Mouse (Mus musculus): Measurements from ENCODE around the gene Sspo. TPM values are rescaled to one million over a fixed set of nuclear protein-coding genes. Genes with fewer than 3 reads are reported as not detected.

Gene Sspo
- total RNA-seq, 2 experiments from 2014 or later = 0.50 to 0.69 TPM

DNA sequence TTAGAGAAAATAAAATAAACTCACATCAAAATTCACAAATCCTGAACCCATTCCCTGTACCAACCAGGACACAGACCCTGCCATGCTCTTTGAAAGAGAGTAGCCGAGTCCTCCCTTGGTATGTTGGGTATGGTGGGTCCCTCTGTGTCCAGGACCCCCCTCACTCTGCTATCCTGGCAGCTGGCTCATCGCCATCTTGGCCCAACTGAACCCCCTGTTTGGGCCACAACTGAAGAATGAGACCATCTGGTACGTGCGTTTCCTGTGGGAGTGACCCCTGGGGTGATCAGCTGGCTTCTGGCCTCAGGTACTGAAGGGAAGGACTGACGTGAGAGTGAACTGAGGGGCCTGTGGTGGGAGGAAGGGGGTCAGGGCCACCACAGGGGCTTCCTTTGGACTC lies 91.8 kb downstream of the Sspo start:
- Histone ChIP-seq H3K27ac (peak overlapping the region; percentile 95), H3K4me3 (no peak overlapping the region)
- intact Hi-C loops (cut with DNase I) = loop anchor here (2.0 to 5.0 kb wide), 2 partner anchors 103 to 232 kb away; partner anchors contain the start of gene Gimap3
- TF ChIP-seq CTCF (IDR thresholded peaks at IDR 0.05) = no peak
- DNase-seq = no peak

DNA sequence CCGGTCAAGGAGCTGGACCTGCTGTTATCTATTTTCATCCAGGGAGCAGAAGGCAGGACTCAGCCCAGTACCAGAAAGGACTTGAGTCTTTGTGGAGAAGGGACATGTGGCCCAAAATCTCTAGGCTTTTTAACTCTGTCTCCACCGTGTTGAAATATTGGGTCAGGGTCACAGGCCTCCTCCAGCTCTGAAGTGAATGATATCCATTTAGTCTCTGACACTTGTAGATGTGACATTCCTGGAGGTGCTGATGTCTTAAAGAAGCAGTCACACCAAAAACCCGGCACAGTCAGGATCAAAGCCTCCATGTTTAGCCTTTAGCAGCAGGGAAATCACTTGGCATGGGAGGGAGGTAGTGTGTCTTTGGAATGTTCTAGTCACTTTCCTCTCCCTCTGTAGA lies 92.7 kb downstream of the Sspo start:
- intact Hi-C loops (cut with DNase I) = loop anchor here (2.0 to 5.0 kb wide), 2 partner anchors 102 to 232 kb away; partner anchors contain the start of gene Gimap3

DNA sequence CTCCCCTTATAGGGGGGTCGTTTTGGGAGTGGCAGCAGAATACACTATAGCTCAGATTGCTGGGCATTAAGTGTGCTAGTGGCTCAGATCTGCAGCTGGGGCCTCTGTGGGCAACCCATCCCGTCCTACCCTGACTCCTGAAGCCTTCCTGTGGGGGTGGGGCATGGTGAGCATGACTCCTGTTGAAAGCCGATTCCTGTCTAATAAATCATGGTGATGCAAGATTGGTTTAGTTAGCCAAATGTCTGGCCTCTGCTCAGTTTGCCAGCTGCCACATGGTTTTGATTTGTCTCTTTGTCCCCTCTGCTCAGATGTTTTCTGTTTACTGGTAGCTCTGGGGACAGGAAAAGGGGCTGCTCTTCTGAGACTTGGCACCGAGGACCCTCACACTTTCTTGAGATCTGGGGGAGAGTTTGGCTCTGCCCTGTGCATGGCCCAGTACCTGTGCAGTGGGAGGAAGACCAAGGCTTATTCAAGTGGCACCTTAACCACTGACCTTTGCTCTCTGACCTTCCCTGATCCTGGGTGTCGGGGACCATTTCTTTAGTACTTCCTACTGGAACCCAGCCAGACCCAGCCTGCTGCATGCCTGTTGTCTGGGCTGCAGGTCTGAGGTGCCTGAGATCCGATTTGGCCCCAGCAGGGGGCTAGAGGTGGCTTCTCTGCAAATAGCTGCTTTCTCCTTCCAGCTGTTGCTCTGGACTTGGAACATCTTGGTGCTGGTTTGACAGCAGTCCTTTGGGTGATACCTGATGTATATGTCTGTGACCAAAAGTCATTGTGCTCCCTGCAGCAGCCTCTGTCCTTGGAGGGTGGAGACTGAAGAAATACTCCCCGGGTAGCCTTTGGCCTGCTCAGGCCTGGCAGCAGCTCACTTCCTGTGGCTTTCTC lies 93.8 kb downstream of the Sspo start:
- intact Hi-C loops (cut with DNase I) = loop anchor here (2.0 to 5.0 kb wide), 2 partner anchors 101 to 230 kb away; partner anchors contain the start of gene Gimap3
- TF ChIP-seq CTCF (IDR thresholded peaks at IDR 0.05) = no peak
- Histone ChIP-seq H3K27ac (peak overlapping the region; percentile 95), H3K4me3 (no peak overlapping the region)
- peak; percentile 90 for DNase-seq

More for the DNA sequence above, 92.7 kb downstream of the Sspo start:
- Histone ChIP-seq H3K27ac (peak overlapping the region; percentile 95), H3K4me3 (no peak overlapping the region)
- no peak for TF ChIP-seq CTCF (IDR thresholded peaks at IDR 0.05)
- DNase-seq = no peak

DNA sequence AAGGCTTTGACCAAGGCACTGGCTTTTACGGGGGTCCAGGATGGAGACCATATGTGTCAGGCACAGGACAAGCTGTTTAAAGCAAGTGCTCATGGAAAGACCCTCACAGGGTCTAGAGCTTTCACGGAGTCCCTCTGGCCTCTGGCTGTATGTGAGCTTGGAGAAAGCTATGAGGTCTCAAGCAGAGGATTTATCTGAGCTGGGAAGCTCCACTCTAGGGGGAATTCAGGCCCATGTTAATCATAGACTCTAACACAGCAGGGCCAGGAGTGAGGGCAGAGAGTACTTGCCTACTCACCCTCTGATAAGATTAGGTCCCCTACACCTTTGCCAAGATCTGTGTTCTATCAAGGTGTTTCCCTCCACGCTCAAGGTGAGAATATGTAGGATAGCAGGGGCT lies 94.6 kb downstream of the Sspo start:
- intact Hi-C loops (cut with DNase I) = loop anchor here (5.0 kb wide), 1 partner anchor 230 kb away; the partner anchor contains the start of gene Gimap3
- H3K4me3 ChIP-seq = no peak overlapping the region
- no peak for DNase-seq
- peak overlapping the region; percentile 95 for H3K27ac ChIP-seq
- no peak for TF ChIP-seq CTCF (IDR thresholded peaks at IDR 0.05)

DNA sequence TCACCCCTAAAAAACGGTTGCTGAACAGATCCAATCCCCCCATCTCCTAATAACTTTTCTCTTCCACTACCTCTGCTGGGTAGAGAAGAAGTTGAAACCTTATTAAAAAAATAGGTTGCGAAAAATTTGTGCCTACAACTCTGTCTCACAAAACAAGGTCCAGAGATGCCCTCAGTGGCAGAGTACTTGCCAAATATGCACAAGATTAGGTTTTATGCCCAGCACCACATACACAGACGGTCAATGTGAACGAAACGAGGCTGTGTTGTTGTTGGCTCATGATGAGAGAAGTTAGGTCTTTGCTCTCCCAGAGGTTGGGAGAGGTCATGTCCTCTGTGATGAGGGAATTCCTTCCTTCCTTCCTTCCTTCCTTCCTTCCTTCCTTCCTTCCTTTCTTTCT lies 97.2 kb downstream of the Sspo start:
- Histone ChIP-seq H3K27ac (no peak overlapping the region), H3K4me3 (no peak overlapping the region)
- DNase-seq = no peak
- intact Hi-C loops (cut with DNase I) = no loop called here
- TF ChIP-seq CTCF (IDR thresholded peaks at IDR 0.05) = no peak

DNA sequence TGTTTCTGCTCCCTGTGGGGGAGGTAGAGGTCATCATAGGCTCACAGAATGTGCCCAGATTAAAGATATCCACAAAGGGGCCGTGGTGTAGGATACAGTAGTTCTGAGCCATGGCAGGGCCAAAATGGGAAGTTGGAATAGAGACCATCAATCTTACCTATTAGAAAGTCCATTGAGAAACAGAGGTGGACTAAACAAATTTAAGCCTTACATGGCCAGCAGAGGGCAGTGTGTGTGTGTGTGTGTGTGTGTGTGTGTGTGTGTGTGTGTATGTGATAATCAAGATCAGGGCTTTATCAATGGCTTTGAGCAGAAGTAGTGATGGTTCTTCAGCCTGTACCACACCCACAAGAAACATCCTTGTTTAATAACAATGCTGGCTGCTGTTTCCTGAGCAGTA lies 98.2 kb downstream of the Sspo start:
- peak; percentile 56 for DNase-seq
- Histone ChIP-seq H3K27ac (peak overlapping the region; percentile 81), H3K4me3 (no peak overlapping the region)
- TF ChIP-seq CTCF (IDR thresholded peaks at IDR 0.05) = peak; percentile 39
- intact Hi-C loops (cut with DNase I) = no loop called here

DNA sequence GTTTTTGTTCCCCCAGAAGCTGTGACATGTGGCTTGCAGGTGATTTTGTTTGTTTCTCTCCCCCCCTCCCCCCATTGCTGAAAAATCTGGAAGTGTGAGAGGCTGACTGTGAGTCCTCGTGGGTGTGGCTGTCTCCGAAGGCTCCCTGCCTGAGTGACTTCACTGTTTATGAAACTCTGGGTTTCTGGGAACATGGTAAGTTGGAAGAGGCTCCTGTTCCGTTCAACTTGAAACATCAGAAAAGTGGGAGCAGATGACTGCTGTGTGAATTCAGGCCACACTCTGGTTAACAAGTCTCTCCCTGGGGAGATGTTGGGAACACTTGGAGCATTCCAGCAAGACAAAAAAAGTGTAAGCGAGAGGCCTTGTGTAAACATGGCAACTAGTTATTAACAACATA lies 98.8 kb downstream of the Sspo start:
- no peak for TF ChIP-seq CTCF (IDR thresholded peaks at IDR 0.05)
- H3K4me3 ChIP-seq = no peak overlapping the region
- intact Hi-C loops (cut with DNase I) = no loop called here
- peak; percentile 58 for DNase-seq
- peak overlapping the region; percentile 81 for H3K27ac ChIP-seq

DNA sequence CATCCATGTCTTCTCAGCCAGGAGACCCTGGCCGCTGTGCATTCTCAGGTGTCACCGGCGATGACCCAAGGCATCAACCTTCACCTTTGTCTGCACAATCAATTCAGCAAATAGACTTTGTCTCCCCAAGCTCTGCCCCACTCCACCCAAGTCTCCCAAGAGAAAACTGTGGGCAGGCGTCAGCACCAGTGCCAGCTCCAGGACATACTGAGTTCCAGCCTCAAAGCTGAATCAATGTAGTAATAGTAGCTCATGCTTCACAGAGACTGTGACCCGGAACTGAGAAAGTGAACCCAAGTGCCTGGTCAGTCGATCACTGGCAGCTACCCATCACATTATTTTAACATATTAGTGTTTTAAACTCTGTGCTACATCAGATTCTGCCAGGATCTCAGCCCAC lies 100.3 kb downstream of the Sspo start:
- intact Hi-C loops (cut with DNase I) = no loop called here
- DNase-seq = no peak
- no peak for TF ChIP-seq CTCF (IDR thresholded peaks at IDR 0.05)
- H3K4me3 ChIP-seq = no peak overlapping the region
- H3K27ac ChIP-seq = no peak overlapping the region; the same call in 1 of the 2 replicates

Small RNA genes within 50 kb of the gene (microRNA-seq; reads per million reads assigned to microRNA genes)
- gene Gm24325 = not detected

Other genes with a start within 250 kb of the Sspo start
- gene Krba1, start 52.6 kb upstream of the Sspo start, total RNA-seq (2021) = 10 to 100 TPM; 18.7 to 21.0 TPM
- 10 to 100 TPM; 45.4 to 52.3 TPM for gene Zfp467, start 2.4 kb upstream of the Sspo start, total RNA-seq (2021)
- 10 to 100 TPM; 48.3 to 53.7 TPM for gene Atp6v0e2, start 89.4 kb downstream of the Sspo start, total RNA-seq (2021)
- 10 to 100 TPM; 17.1 to 20.2 TPM for gene Lrrc61, start 106.6 kb downstream of the Sspo start, total RNA-seq (2021)
- 10 to 100 TPM; 13.9 to 22.2 TPM for gene Rarres2, start 124.6 kb downstream of the Sspo start, total RNA-seq (2021)
- not detected for gene Gm45021, start 141.4 kb downstream of the Sspo start, total RNA-seq (2021)
- gene Repin1, start 145.7 kb downstream of the Sspo start, total RNA-seq (2021) = 10 to 100 TPM; 27.8 to 33.5 TPM
- gene Gm44965, start 145.7 kb downstream of the Sspo start, total RNA-seq (2021) = not detected
- 1 to 10 TPM; 8.0 to 10.0 TPM for gene Zfp775, start 153.8 kb downstream of the Sspo start, total RNA-seq (2021)
- under 1 TPM; 0.38 to 0.50 TPM for gene AI854703, start 178.5 kb downstream of the Sspo start, total RNA-seq (2021)
- 1 to 10 TPM; 2.4 to 3.2 TPM for gene Gimap8, start 199.0 kb downstream of the Sspo start, total RNA-seq (2021)
- gene Gimap9, start 227.9 kb downstream of the Sspo start, total RNA-seq (2021) = 1 to 10 TPM; 1.1 to 1.2 TPM
- 1 to 10 TPM; 3.6 to 5.5 TPM for gene Gimap4, start 236.3 kb downstream of the Sspo start, total RNA-seq (2021)

Measured in gastrocnemius, adult 2 months (tissue).